Mouse (Mus musculus): ENCODE results near the gene Hic1.

Hic1 gene

GRCm38 (mm10) chr11:75167643-75168589 is 1.4 kb downstream of the Hic1 start:
- no peak for DNase-seq (ENCODE audit: low spot score)

DNA sequence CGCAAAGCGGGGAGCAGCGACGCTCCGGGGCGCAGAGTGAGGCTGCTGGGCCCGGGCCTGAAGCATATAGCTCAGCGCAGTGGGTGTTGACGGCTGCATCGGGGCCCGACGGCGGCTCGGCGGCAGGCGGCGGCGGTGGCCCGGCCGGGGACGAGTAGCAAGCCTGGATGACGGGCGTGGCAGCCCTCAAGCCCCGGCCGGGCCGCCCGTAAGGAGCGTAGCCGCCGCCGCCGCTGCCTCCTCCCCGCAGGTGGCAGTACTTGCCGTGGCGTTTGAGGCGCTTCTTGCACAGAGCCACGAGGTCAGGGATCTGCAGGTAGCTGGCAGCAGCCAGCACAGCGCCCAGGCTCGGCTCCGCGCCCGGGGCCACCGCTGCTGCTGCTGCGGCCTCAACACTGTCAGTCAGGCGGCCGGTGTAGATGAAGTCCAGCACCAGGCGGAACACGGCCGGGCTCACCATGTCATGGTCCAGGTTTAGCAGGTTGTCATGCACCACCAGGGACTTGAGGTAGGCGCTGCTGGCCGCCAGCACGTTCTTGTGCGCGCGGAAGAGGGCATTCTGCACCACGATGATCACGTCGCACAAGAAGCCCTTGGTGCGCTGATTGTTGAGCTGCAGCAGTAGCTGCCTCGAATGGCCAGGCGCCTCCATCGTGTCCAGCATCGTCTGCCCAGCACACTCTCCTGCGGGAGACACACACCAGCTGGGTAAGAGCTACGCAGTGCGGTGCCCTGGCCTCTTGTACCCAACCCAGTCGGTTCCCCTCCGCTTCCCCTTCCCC is 2.3 kb downstream of the Hic1 start:
- DNase-seq (ENCODE audit: low spot score): no peak

DNA sequence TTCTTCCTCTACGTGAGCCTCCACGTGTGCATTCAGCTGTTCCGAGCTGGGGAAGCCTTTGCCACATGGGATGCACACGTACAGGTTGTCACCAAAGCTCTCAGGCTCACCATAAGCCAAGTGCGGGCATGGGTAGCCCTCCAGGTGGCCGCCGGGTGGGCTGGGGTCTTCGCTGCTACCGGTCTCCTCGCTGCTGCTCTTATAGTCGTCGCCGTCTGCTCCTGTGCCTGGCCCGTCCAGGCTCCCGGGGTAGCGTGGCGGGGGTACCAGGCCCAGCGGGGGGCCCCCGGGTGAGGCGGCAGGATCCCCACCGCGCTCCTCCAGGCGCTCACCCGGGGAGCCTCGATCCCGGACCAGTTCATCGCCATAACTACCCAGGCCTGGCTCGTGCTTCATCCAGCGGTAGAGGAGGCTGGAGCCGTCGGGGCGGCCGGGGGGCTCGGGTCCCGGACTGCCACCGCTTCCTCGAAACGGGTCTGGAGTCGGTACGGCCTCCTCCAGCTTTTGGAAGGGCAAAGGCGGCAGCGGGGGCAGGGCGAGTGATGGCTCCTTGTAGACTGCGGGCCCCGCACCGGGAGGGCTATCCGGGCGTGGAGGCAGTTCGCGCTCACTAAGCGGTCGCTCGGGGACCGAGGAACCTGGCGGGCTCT is 3.0 kb downstream of the Hic1 start:
- no peak for DNase-seq (ENCODE audit: low spot score)

DNA sequence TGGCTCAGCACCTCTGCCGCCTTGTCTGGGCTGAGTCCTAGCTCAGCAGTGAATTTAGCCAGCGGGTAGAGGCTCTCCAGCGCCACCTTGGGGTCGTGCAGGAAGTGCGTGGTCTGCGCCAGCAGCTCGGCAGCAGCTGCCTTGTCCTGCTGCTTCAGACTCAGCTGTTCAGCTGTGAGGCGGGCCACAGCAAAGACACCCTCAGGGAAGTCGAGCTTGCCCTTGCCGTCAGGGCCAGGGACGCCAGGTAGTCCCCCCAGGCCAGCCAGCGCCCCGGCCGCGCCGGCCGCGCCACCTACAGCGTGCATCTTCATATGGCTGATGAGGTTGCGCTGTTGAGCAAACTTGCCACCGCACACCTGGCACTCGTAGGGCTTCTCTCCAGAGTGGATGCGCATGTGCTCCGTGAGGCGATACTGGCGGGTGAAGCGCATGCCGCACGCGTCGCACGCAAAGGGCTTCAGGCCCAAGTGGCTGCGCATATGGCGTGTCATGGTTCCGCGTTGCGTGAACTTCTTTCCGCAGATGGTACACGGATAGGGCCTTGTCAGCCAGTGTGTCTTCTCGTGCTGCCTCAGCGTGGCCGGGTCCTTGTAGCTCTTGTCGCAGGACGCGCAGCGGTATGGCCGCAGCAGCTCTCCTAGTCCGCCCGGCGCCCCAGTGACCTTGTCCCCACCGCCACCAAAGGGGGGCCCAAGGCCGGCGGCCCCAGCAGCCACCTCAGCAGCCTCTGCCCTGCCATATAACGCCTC is 3.7 kb downstream of the Hic1 start:
- peak; percentile 68 for DNase-seq (ENCODE audit: low spot score)

DNA sequence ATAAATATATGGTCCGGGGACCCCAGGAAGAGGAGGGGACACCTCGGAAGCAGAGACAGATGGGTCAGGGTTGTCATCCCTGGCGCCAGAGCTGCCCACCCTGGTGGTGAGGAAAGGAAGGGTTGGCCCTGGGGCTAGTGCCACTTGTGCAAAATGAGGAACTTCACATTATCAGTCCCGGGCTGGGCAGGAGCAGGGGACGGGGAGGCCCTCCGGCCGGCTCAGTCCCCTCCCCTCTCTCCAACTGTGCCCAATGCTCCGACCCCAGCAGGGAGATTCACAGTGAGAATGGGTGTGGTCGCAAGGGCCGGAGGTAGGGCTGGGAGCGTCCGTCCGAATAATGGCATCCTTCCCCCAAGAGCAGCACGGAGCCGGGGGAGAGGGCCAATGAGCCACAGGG is 4.6 kb downstream of the Hic1 start:
- DNase-seq (ENCODE audit: low spot score): no peak

GRCm38 (mm10) chr11:75164051-75164450 is 5.3 kb downstream of the Hic1 start:
- DNase-seq (ENCODE audit: low spot score): no peak

DNA sequence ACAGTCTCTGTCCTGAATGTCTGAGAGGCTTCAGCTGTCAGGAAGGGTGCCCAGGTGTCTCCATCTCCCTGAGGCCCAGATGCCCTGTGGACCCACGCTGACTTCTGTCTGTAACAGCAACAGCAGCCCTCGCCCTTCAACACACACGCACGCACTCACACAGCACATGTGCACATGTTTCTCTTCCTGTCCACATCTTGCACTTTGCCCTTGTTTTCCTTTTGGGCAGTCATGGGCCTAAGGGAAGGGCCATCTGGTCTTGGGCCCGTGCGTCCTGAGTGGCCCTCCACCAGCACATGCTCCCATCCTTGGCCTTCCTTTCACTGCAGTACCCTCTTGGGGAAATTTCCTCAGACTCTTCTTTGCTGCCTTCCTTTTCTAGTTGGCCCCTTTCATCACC is 5.9 kb downstream of the Hic1 start:
- no peak for DNase-seq (ENCODE audit: low spot score)

GRCm38 (mm10) chr11:75162591-75163080 is 6.7 kb downstream of the Hic1 start:
- DNase-seq (ENCODE audit: low spot score): no peak

DNA sequence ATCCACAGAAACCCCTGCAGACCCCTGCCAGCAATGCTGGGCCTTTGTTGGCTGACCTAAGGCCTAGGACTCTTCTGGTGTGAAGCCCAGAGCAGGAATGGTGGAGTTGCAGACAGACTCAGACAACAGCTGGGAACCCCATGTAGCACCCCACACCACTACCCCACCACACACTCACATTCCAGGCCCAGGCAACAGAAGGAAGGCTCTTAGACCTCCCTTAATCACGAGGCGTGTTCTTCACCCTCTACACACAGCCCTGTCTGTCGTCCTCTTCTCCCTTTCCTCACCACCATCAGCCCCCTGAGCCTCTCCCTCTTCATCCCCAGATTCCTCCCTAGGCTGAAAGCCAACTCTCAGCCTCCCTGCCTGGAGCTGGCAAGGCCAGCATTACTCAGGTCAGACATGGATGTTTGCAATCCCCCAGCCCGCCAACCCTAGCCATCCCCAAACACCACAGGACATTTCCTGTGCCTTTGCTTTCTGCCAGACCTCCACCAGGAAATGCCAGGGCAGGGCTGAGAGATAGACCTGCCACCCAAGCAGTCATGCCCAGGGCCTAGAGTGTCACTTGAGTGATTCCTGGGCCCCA is 7.8 kb downstream of the Hic1 start:
- DNase-seq (ENCODE audit: low spot score): no peak

DNA sequence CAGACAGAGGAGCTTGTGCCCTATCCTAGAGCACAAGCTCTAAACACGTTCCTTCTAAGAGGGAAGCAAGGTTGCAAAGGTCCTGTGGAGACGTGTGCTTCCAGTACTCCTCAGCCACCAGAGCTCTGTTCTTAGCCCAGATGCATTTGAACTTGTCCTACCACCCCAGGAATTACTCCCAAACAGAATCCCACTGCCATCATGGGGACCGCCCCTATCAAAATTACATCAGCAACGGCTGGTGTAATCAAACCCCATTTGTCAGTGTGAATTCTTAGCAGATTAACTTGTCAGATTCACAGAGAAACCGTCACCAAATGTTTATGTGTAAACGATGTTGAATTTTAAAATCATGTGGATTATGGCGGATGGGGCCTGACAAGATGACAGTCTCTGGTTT is 8.4 kb downstream of the Hic1 start:
- DNase-seq (ENCODE audit: low spot score): no peak

GRCm38 (mm10) chr11:75159564-75159963 is 9.8 kb downstream of the Hic1 start:
- no peak for DNase-seq (ENCODE audit: low spot score)

DNA sequence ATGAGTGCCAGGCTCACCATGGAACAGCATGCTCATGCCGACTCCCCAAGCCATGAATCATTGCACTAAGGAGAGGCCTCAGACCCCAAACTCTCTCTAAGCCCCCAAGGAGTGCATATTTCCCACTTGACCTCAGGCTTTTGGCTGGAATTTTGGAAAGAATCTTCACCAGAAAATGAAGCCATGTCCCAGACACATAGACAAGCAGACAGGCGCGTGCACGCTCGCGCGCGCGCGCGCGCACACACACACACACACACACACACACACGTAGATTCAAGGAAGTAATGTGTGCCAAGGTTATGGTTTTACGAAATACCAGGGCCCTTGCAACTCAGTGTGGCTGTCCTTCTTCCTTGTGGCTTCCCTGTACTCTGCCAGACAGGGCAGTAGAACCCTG is 10.9 kb downstream of the Hic1 start:
- no peak for DNase-seq (ENCODE audit: low spot score)

- DNase-seq (ENCODE audit: low spot score): no peak
Observed at GRCm38 (mm10) chr11:75157901-75158300, 11.4 kb downstream of the Hic1 start.

DNA sequence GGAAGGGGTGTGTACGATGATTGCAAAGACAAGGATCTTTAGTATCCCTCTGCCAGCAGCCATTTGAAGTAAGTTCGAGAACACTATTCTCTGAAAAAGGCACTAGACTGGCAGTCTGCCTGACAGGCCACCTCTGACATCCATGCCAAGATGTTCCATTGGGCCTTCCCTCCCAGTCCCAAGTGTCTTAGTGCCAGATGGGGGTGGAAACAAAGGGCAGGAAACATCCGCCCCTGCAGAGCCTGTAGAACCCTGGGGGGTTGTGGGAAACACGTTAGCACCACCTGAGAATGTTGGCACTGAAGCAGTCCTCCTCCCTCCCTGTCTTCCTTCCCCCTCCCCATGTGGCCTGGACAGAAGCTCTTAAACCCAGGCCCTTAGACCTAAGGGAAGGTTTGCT is 12.3 kb downstream of the Hic1 start:
- DNase-seq (ENCODE audit: low spot score): no peak

- no peak for DNase-seq (ENCODE audit: low spot score)
Observed at GRCm38 (mm10) chr11:75156416-75156815, 12.9 kb downstream of the Hic1 start.

DNA sequence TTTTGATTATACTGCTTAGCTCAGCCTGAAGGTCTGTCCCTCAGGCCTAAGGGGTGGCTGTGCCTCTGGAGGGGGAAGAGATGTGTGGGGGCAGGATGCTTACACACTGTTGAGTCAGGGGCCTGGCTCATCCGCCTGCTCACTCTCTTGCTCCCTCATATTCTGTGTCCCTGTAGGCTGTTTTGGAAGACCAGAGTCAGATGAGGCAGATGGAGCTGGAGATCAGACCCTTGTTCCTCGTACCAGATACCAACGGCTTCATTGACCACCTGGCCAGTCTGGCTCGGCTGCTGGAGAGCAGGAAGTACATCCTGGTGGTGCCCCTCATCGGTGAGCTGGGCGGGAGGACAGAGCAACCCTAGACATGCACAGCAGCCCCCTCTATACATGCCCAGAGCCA is 13.3 kb downstream of the Hic1 start:
- no peak for DNase-seq (ENCODE audit: low spot score)

- DNase-seq (ENCODE audit: low spot score): no peak
Observed at GRCm38 (mm10) chr11:75154053-75154585, 15.2 kb downstream of the Hic1 start.

- DNase-seq (ENCODE audit: low spot score): no peak
Observed at GRCm38 (mm10) chr11:75152603-75153557, 16.4 kb downstream of the Hic1 start.

- DNase-seq (ENCODE audit: low spot score): no peak
Observed at GRCm38 (mm10) chr11:75150346-75150745, 19.0 kb downstream of the Hic1 start.
